Mouse (Mus musculus): ENCODE data around the gene Foxred1.

DNA sequence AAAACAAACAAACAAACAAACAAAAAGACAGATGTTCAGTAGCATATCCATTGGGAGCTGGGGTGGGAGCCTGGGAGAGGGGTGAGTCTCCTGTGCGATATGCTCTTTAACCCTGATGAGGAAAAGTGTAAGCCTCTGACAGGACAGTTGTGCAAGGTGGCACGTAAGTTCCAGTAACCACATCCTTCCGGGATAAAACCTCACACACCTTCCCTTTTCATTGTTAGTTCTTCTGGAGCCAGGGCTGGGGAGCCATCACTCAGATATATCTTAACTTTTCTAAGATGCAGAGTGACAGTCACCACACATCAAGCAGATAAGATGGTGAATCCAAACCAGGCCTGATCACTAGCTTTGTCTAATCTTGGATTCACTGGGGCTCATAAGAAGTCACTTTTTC is 16.8 kb downstream of the Foxred1 start:
- no peak for TF ChIP-seq POLR2A (IDR thresholded peaks at IDR 0.05; ENCODE audit: borderline replicate concordance, extremely low read depth, low read depth, low read length)
- TF ChIP-seq CTCF (IDR thresholded peaks at IDR 0.05; ENCODE audit: insufficient read depth, low read length) = no peak
